Mouse (Mus musculus) stomach, postnatal 0 days (tissue): ENCODE results near the gene Tmem80. TPM values are rescaled to one million over a fixed set of nuclear protein-coding genes. Genes with fewer than 3 reads are reported as not detected.
A peak's percentile ranks its signal among the peaks of the same experiment; 100 is the strongest.

Source experiments
- ATAC-seq: fragments of 200-750 bp; cut with Nextera tagmentation; 2 replicates; pipeline ENCODE4 v1.8.0; 2017; ENCODE audit not compliant: low FRiP score, low TSS enrichment
- DNase-seq: peaks from one replicate; pipeline ENCODE4 v3.0.0-alpha.2; 2016; ENCODE audit warnings: low spot score
- H3K27ac ChIP-seq: fragments of 300-500 bp; sonication (generic); replicated peaks from 2 replicates; pipeline ENCODE4 v1.5.1; 2014; ENCODE audit warnings: mild to moderate bottlenecking, control low read depth
- H3K27me3 ChIP-seq: fragments of 300-500 bp; sonication (generic); 2 replicates; pipeline ENCODE4 v1.6.1; 2014; ENCODE audit warnings: low read length; ENCODE audit not compliant: control insufficient read depth, insufficient read depth
- H3K36me3 ChIP-seq: fragments of 300-500 bp; sonication (generic); 2 replicates; pipeline ENCODE4 v1.6.1; 2014; ENCODE audit warnings: low read length, mixed read lengths; ENCODE audit not compliant: control insufficient read depth, insufficient read depth
- H3K4me1 ChIP-seq: fragments of 300-500 bp; sonication (generic); replicated peaks from 2 replicates; pipeline ENCODE4 v1.6.1; 2014; ENCODE audit warnings: antibody characterized with exemption; ENCODE audit not compliant: control insufficient read depth, insufficient read depth
- H3K4me2 ChIP-seq: fragments of 300-500 bp; sonication (generic); replicated peaks from 2 replicates; pipeline ENCODE4 v1.6.1; 2014; ENCODE audit warnings: low read depth, mild to moderate bottlenecking, control low read depth, moderate library complexity
- H3K4me3 ChIP-seq: fragments of 300-500 bp; sonication (generic); 2 replicates; pipeline ENCODE4 v1.5.1; 2014; ENCODE audit warnings: low read depth, low read length, control low read depth
- H3K9ac ChIP-seq: fragments of 300-500 bp; sonication (generic); 2 replicates; pipeline ENCODE4 v1.6.1; 2014; ENCODE audit warnings: mild to moderate bottlenecking, low read length, control low read depth, mixed read lengths
- H3K9me3 ChIP-seq: fragments of 300-500 bp; sonication (generic); 2 replicates; pipeline ENCODE4 v1.6.1; 2016; ENCODE audit warnings: low read length; ENCODE audit not compliant: control insufficient read depth
- CTCF ChIP-seq: IDR thresholded peaks from 2 replicates; pipeline ENCODE4 v1.5.1; 2016; ENCODE audit warnings: antibody characterized with exemption, low read depth, mild to moderate bottlenecking, moderate library complexity
- EP300 ChIP-seq: optimal IDR thresholded peaks from 2 replicates; pipeline ENCODE3; 2016; ENCODE audit warnings: antibody characterized with exemption
- WGBS: fragments of 180-500 bp; shearing (Covaris S2); extraction: QIAGEN DNeasy Blood & Tissue Kit; methylation state at CpG from one replicate; pipeline ENCODE4 v1.1.7; 2014; 5-methylcytosine and 5-hydroxymethylcytosine counted together
- polyA plus RNA-seq: library from polyadenylated mRNA; unstranded; fragments of >200 nt; fragmentation: Nextera tagmentation; extraction: Ambion mirVana; gene quantifications from 2 replicates; pipeline ENCODE4 v1.2.1, GENCODE M21; 2015

The Tmem80 gene
- polyA plus RNA-seq, 1 experiment from 2014 or later = 18.6 TPM

GRCm38 (mm10) chr7:141315974-141316373 is 11.6 kb upstream of the Tmem80 start:
- DNase-seq (peak; percentile 62), ATAC-seq (peak; percentile 75)
- peaks cover 36% of the 10 kb centered on the region for H3K36me3 ChIP-seq

GRCm38 (mm10) chr7:141317619-141318132 is 9.9 kb upstream of the Tmem80 start:
- H3K27ac ChIP-seq = no peak overlapping the region
- WGBS = 64% methylated on average over 1 of the region's 1 CpGs
- ATAC-seq = no peak

More at GRCm38 (mm10) chr7:141315974-141316373, 11.6 kb upstream of the Tmem80 start:
- H3K9me3 ChIP-seq = no peaks in the 10 kb centered on the region
- no peak overlapping the region for H3K4me2 ChIP-seq
- H3K27me3 ChIP-seq = no peaks in the 10 kb centered on the region
- no peaks in the 10 kb centered on the region for H3K4me1 ChIP-seq
- H3K4me3 ChIP-seq = no peak overlapping the region
- H3K27ac ChIP-seq = no peak overlapping the region
- H3K9ac ChIP-seq = no peak overlapping the region
- no peak for TF ChIP-seq EP300
- TF ChIP-seq CTCF = peak; percentile 73
- WGBS = 72% methylated on average over 5 of the region's 5 CpGs

GRCm38 (mm10) chr7:141319446-141319845 is 8.1 kb upstream of the Tmem80 start:
- H3K4me2 ChIP-seq = no peak overlapping the region
- no peak for TF ChIP-seq EP300
- no peak for TF ChIP-seq CTCF
- no peaks in the 10 kb centered on the region for H3K27me3 ChIP-seq
- H3K27ac ChIP-seq = no peak overlapping the region
- no peak overlapping the region for H3K9ac ChIP-seq
- DNase-seq (no peak), ATAC-seq (no peak)
- no peaks in the 10 kb centered on the region for H3K9me3 ChIP-seq
- H3K36me3 ChIP-seq = peaks cover 29% of the 10 kb centered on the region
- no peaks in the 10 kb centered on the region for H3K4me1 ChIP-seq
- no peak overlapping the region for H3K4me3 ChIP-seq
- WGBS = 66% methylated on average over 2 of the region's 2 CpGs

More at GRCm38 (mm10) chr7:141317619-141318132, 9.9 kb upstream of the Tmem80 start:
- no peaks in the 10 kb centered on the region for H3K9me3 ChIP-seq
- H3K4me1 ChIP-seq = no peaks in the 10 kb centered on the region
- no peak for DNase-seq
- H3K4me3 ChIP-seq = no peak overlapping the region
- no peak for TF ChIP-seq CTCF
- TF ChIP-seq EP300 = no peak
- no peaks in the 10 kb centered on the region for H3K27me3 ChIP-seq
- H3K4me2 ChIP-seq = no peak overlapping the region
- peaks cover 37% of the 10 kb centered on the region for H3K36me3 ChIP-seq
- no peak overlapping the region for H3K9ac ChIP-seq

- no peak overlapping the region for H3K4me2 ChIP-seq
- no peak for ATAC-seq
- WGBS = 75% methylated on average over 1 of the region's 1 CpGs
- H3K9ac ChIP-seq = no peak overlapping the region
- H3K36me3 ChIP-seq = peaks cover 19% of the 10 kb centered on the region
- H3K4me3 ChIP-seq = no peak overlapping the region
- no peak for TF ChIP-seq EP300
- TF ChIP-seq CTCF = no peak
- H3K4me1 ChIP-seq = peaks cover 9% of the 10 kb centered on the region
- DNase-seq = no peak
- H3K27me3 ChIP-seq = no peaks in the 10 kb centered on the region
- no peak overlapping the region for H3K27ac ChIP-seq
- H3K9me3 ChIP-seq = no peaks in the 10 kb centered on the region
Measured at GRCm38 (mm10) chr7:141324686-141325085, 2.9 kb upstream of the Tmem80 start.

GRCm38 (mm10) chr7:141326546-141327446 is 743 bp upstream of the Tmem80 start:
- H3K9ac ChIP-seq = peak overlapping the region; percentile 92
- WGBS = 4% methylated on average over 33 of the region's 35 CpGs
- no peaks in the 10 kb centered on the region for H3K9me3 ChIP-seq
- H3K36me3 ChIP-seq = peaks cover 9% of the 10 kb centered on the region
- DNase-seq (no peak), ATAC-seq (peak; percentile 4; the same call in 1 of the 2 replicates)
- no peak for TF ChIP-seq EP300
- TF ChIP-seq CTCF = no peak
- H3K4me2 ChIP-seq = peak overlapping the region; percentile 97
- H3K27ac ChIP-seq = peak overlapping the region; percentile 94
- H3K4me3 ChIP-seq = peak overlapping the region; percentile 63
- peaks cover 9% of the 10 kb centered on the region for H3K4me1 ChIP-seq
- H3K27me3 ChIP-seq = no peaks in the 10 kb centered on the region
